Mouse (Mus musculus) bone marrow macrophage, adult 2 months (primary cell): Measurements from ENCODE around the gene Pde4dip. TPM values are rescaled to one million over a fixed set of nuclear protein-coding genes. Genes with fewer than 3 reads are reported as not detected.

Experiments
- H3K27ac ChIP-seq: 2 replicates; pipeline ENCODE4 v1.5.1; 2012; ENCODE audit warnings: low read depth, low read length; ENCODE audit not compliant: insufficient read depth
- H3K4me1 ChIP-seq: 2 replicates; pipeline ENCODE4 v1.6.1; 2012; ENCODE audit warnings: low read length; ENCODE audit not compliant: control insufficient read depth, insufficient read depth
- H3K4me3 ChIP-seq: 2 replicates; pipeline ENCODE4 v1.5.1; 2012; ENCODE audit warnings: mild to moderate bottlenecking, low read length, moderate library complexity; ENCODE audit not compliant: insufficient read depth
- CTCF ChIP-seq: IDR thresholded peaks from 2 replicates; pipeline ENCODE4 v1.5.1; 2012; ENCODE audit warnings: low read depth, mild to moderate bottlenecking, low read length, moderate library complexity
- POLR2A ChIP-seq: IDR thresholded peaks from 2 replicates; pipeline ENCODE4 v1.6.1; 2012; ENCODE audit warnings: mild to moderate bottlenecking, low read depth, low read length, borderline replicate concordance
- polyA plus RNA-seq: library from polyadenylated mRNA; stranded (reverse); fragments of >200 nt; gene quantifications from 2 replicates; pipeline ENCODE4 v1.2.4, GENCODE M21; 2012; ENCODE audit not compliant: missing spikeins, insufficient read depth, insufficient read length

The Pde4dip gene
- polyA plus RNA-seq, 1 experiment, result 16.6 TPM

- Histone ChIP-seq H3K4me3 (no peak overlapping the region), H3K27ac (no peak overlapping the region), H3K4me1 (no peaks in the 10 kb centered on the region)
- TF ChIP-seq POLR2A, result no peak
- no peak for TF ChIP-seq CTCF
Measured at GRCm38 (mm10) chr3:97648518-97648917, 240.0 kb downstream of the Pde4dip start.

- no peaks in the 10 kb centered on the region for H3K4me1 ChIP-seq
- H3K27ac ChIP-seq, result no peak overlapping the region
- no peak for TF ChIP-seq CTCF
- no peak for TF ChIP-seq POLR2A
- no peak overlapping the region for H3K4me3 ChIP-seq
Measured at GRCm38 (mm10) chr3:97642001-97642400, 246.5 kb downstream of the Pde4dip start.

GRCm38 (mm10) chr3:97641396-97641795 is 247.1 kb downstream of the Pde4dip start:
- no peaks in the 10 kb centered on the region for H3K4me1 ChIP-seq
- TF ChIP-seq POLR2A (no peak), CTCF (no peak)
- no peak overlapping the region for H3K27ac ChIP-seq
- no peak overlapping the region for H3K4me3 ChIP-seq

Other genes starting within 250 kb of the Pde4dip start
- 8.5 and 9.0 TPM in 2 replicates for gene Prkab2, start 230.5 kb downstream of the Pde4dip start, polyA plus RNA-seq
- not detected in 2 replicates for gene Gm17651, start 214.0 kb downstream of the Pde4dip start, polyA plus RNA-seq
- 69.9 and 70.9 TPM in 2 replicates for gene Sec22b, start 12.5 kb upstream of the Pde4dip start, polyA plus RNA-seq
- gene Notch2, start 124.8 kb upstream of the Pde4dip start, polyA plus RNA-seq, result 69.2 and 82.2 TPM in 2 replicates